Mouse (Mus musculus): Measurements from ENCODE around the gene Ptprr. TPM values are rescaled to one million over a fixed set of nuclear protein-coding genes. Genes with fewer than 3 reads are reported as not detected.

The Ptprr gene
- polyA plus RNA-seq, 1 experiment from 2014 or later, result 6.5 TPM

DNA sequence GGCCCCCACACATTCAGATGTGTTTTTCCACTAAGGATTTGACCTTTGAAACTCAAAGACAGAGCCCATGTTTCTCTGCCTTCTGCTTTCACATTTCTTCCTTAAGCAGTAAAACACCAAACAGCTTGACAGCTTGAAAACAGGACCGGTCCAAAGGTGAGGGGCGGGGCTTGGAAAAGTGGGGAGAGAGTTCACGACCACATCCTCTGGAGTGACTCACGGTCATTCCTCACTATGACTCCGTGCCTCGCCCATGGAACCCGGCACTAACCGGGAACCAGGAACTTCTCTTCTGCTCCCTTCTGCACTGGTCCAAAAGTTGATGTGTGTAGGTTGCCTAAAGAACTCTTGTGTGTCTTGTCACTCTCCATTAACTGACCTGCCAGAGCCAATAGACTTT lies 174.3 kb downstream of the Ptprr start:
- H3K36me3 ChIP-seq (ENCODE audit: control insufficient read depth, insufficient read depth, low read length), result no peaks in the 10 kb centered on the region
- no peaks in the 10 kb centered on the region for H3K9me3 ChIP-seq (ENCODE audit: control insufficient read depth, low read length)
- no peak overlapping the region for H3K4me3 ChIP-seq (ENCODE audit: low read depth, low read length)
- H3K4me1 ChIP-seq (ENCODE audit: control insufficient read depth, insufficient read depth, low read length), result 0 out of 2 replicates have a peak, but pooled peaks cover 3% of the 10 kb centered on the region
- H3K27ac ChIP-seq (replicated peaks; ENCODE audit: low read depth, low read length), result no peak overlapping the region
- no peak overlapping the region for H3K4me2 ChIP-seq (ENCODE audit: low read depth, low read length)
- ATAC-seq (ENCODE audit: low read depth) (no peak), DNase-seq (ENCODE audit: low spot score) (no peak)
- no peaks in the 10 kb centered on the region for H3K27me3 ChIP-seq (replicated peaks; ENCODE audit: control insufficient read depth, insufficient read depth, low read length)
- no peak overlapping the region for H3K9ac ChIP-seq (ENCODE audit: low read depth, low read length)
- 84% methylated on average over 8 of the region's 8 CpGs for WGBS

DNA sequence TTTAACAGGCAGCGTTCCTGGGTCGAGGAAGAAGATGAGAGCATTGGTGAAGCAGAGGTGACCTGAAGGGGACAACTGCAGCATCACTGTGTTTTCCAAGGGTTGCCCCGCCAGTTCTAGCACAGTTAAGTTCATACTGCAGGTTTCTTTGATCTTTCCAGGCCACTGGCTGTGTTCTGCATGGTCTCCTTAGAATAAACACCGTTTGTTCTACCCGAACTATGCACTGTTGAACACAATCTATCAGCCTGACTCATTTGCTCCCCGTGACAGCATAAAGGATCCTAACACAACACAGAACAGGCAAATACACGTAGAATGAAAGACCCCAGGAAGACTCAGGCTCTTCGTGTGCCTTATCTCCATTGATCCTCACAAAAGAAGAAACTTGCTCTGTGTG lies 176.4 kb downstream of the Ptprr start:
- no peaks in the 10 kb centered on the region for H3K27me3 ChIP-seq (replicated peaks; ENCODE audit: control insufficient read depth, insufficient read depth, low read length)
- no peak overlapping the region for H3K9ac ChIP-seq (ENCODE audit: low read depth, low read length)
- ATAC-seq (ENCODE audit: low read depth), result no peak
- no peak for DNase-seq (ENCODE audit: low spot score)
- no peaks in the 10 kb centered on the region for H3K9me3 ChIP-seq (ENCODE audit: control insufficient read depth, low read length)
- H3K4me1 ChIP-seq (ENCODE audit: control insufficient read depth, insufficient read depth, low read length), result 0 out of 2 replicates have a peak, but pooled peaks cover 3% of the 10 kb centered on the region
- H3K27ac ChIP-seq (replicated peaks; ENCODE audit: low read depth, low read length), result no peak overlapping the region
- 71% methylated on average over 8 of the region's 8 CpGs for WGBS
- no peak overlapping the region for H3K4me3 ChIP-seq (ENCODE audit: low read depth, low read length)
- H3K4me2 ChIP-seq (ENCODE audit: low read depth, low read length), result no peak overlapping the region
- no peaks in the 10 kb centered on the region for H3K36me3 ChIP-seq (ENCODE audit: control insufficient read depth, insufficient read depth, low read length)

DNA sequence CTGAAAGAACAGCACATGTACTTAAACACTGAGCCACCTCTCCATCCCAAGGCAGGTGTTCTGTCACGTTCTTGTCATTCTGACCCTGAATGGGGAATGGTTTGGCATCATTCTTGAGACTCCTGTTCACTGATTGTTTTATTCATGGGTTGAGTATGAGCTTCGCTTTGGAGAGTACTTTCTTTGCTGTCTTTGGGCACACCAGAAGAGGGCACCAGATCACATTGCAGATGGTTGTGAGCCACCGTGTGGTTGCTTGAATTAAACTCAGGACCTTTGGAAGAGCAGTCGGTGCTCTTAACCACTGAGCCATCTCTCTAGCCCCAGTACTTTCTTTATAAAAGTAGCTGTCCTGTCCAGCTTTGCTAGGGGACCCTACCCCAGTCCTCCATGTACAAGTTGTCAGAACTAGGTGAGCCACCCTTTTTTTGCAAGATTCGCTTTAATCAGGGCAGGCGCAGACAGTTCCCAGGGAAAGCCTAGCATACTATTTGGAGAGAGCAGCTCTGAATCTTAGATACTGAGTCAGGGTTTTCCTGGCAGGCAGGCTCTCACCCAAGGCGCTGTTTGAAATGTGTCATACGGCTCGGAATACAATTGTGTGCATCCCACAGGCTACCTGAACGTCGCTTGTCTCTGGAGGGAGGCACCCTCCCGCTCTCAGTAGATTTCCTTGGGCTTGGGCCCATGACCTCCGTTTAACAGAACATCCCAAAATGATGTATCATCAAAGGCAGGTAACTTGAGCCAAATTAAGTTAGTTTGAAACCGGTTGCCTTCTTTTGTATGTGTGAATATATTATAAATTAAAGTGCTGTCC lies 178.8 kb downstream of the Ptprr start:
- H3K27me3 ChIP-seq (replicated peaks; ENCODE audit: control insufficient read depth, insufficient read depth, low read length), result no peaks in the 10 kb centered on the region
- no peak overlapping the region for H3K27ac ChIP-seq (replicated peaks; ENCODE audit: low read depth, low read length)
- WGBS, result 20% methylated on average over 14 of the region's 14 CpGs
- H3K4me2 ChIP-seq (ENCODE audit: low read depth, low read length), result peak overlapping the region; percentile 39
- peak; percentile 38 for DNase-seq (ENCODE audit: low spot score)
- 0 out of 2 replicates have a peak, but pooled peaks cover 3% of the 10 kb centered on the region for H3K4me1 ChIP-seq (ENCODE audit: control insufficient read depth, insufficient read depth, low read length)
- H3K9ac ChIP-seq (ENCODE audit: low read depth, low read length), result no peak overlapping the region
- ATAC-seq (ENCODE audit: low read depth), result 0 out of 2 replicates have a peak, but pooled peaks have one; percentile 44
- no peaks in the 10 kb centered on the region for H3K9me3 ChIP-seq (ENCODE audit: control insufficient read depth, low read length)
- H3K4me3 ChIP-seq (ENCODE audit: low read depth, low read length), result no peak overlapping the region; the same call in 1 of the 2 replicates
- no peaks in the 10 kb centered on the region for H3K36me3 ChIP-seq (ENCODE audit: control insufficient read depth, insufficient read depth, low read length)

DNA sequence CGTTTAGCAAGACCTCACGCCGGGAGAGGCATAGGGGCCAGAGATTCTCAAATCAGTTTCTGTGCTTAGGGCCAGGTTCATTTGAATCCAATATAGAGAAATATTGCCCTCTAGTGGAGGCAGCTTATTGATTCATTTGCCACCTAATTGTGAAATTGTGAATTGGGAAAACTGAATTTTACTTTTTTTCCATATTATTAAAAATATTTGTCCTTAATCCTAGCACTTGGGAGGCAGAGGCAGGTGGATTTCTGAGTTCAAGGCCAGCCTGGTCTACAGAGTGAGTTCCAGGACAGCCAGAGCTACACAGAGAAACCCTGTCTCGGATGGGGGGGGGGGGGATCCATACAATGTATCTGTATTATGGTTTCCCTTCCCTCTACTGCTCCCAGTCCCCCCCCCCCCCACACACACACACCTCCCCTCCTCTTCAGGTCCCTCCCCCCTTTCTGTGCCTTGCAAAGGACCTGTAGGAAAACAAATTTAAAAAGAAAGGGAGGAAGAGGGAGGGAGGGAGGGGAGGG lies 179.5 kb downstream of the Ptprr start:
- ATAC-seq (ENCODE audit: low read depth), result no peak
- no peak overlapping the region for H3K27ac ChIP-seq (replicated peaks; ENCODE audit: low read depth, low read length)
- H3K9ac ChIP-seq (ENCODE audit: low read depth, low read length), result no peak overlapping the region
- H3K36me3 ChIP-seq (ENCODE audit: control insufficient read depth, insufficient read depth, low read length), result no peaks in the 10 kb centered on the region
- no peaks in the 10 kb centered on the region for H3K27me3 ChIP-seq (replicated peaks; ENCODE audit: control insufficient read depth, insufficient read depth, low read length)
- WGBS, result 12% methylated on average over 4 of the region's 4 CpGs
- peak overlapping the region; percentile 39 for H3K4me2 ChIP-seq (ENCODE audit: low read depth, low read length)
- H3K4me3 ChIP-seq (ENCODE audit: low read depth, low read length), result no peak overlapping the region
- peak; percentile 88 for DNase-seq (ENCODE audit: low spot score)
- H3K4me1 ChIP-seq (ENCODE audit: control insufficient read depth, insufficient read depth, low read length), result 0 out of 2 replicates have a peak, but pooled peaks cover 3% of the 10 kb centered on the region
- no peaks in the 10 kb centered on the region for H3K9me3 ChIP-seq (ENCODE audit: control insufficient read depth, low read length)

DNA sequence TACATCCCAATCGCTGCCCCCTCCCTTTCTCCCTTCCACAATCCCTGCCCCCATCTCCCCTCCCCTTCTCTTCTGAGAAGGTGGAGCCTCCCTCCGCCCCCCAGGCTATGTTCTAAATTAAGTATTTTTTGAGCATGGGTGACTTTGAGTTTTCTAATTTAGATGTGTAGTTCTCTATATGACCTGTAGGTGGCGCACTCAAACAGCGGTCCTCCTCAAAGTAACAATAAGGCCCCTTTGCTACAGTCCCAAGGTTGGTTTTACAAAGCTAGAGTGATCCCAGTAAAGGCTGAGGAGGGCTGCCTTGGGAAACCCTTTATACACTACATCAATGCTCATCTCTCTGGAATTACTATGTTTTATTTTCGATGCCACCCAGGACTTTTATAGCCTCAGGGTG lies 181.0 kb downstream of the Ptprr start:
- no peak for ATAC-seq (ENCODE audit: low read depth)
- Histone ChIP-seq H3K4me3 (ENCODE audit: low read depth, low read length) (no peak overlapping the region), H3K27ac (replicated peaks; ENCODE audit: low read depth, low read length) (no peak overlapping the region), H3K27me3 (replicated peaks; ENCODE audit: control insufficient read depth, insufficient read depth, low read length) (no peaks in the 10 kb centered on the region), H3K4me2 (ENCODE audit: low read depth, low read length) (no peak overlapping the region), H3K9me3 (ENCODE audit: control insufficient read depth, low read length) (no peaks in the 10 kb centered on the region), H3K4me1 (ENCODE audit: control insufficient read depth, insufficient read depth, low read length) (0 out of 2 replicates have a peak, but pooled peaks cover 3% of the 10 kb centered on the region), H3K9ac (ENCODE audit: low read depth, low read length) (no peak overlapping the region), H3K36me3 (ENCODE audit: control insufficient read depth, insufficient read depth, low read length) (no peaks in the 10 kb centered on the region)
- peak; percentile 25 for DNase-seq (ENCODE audit: low spot score)
- 26% methylated on average over 5 of the region's 5 CpGs for WGBS

DNA sequence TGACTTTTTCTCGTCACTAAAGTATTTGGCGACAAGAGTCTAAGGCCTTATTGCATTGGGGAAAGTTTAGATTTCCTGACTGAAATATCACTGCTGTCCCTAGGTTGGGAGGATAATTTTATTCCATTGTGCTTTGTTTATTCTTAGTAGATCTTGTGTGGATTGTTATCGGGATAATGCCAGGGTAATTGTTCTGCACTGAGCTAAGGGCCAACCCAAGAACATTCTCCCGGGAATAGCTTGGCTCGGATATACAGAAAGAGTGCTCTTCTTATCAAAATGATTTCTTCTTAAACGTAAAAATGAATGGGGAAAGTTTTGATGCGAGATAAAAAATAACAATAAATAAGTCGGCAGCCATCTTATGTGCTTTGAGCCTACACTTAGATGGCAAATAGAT lies 183.5 kb downstream of the Ptprr start:
- H3K27ac ChIP-seq (replicated peaks; ENCODE audit: low read depth, low read length), result no peak overlapping the region
- 84% methylated on average over 8 of the region's 8 CpGs for WGBS
- H3K4me3 ChIP-seq (ENCODE audit: low read depth, low read length), result no peak overlapping the region
- H3K27me3 ChIP-seq (replicated peaks; ENCODE audit: control insufficient read depth, insufficient read depth, low read length), result no peaks in the 10 kb centered on the region
- no peak overlapping the region for H3K4me2 ChIP-seq (ENCODE audit: low read depth, low read length)
- ATAC-seq (ENCODE audit: low read depth) (no peak), DNase-seq (ENCODE audit: low spot score) (no peak)
- no peaks in the 10 kb centered on the region for H3K36me3 ChIP-seq (ENCODE audit: control insufficient read depth, insufficient read depth, low read length)
- no peaks in the 10 kb centered on the region for H3K9me3 ChIP-seq (ENCODE audit: control insufficient read depth, low read length)
- H3K4me1 ChIP-seq (ENCODE audit: control insufficient read depth, insufficient read depth, low read length), result 0 out of 2 replicates have a peak, but pooled peaks cover 3% of the 10 kb centered on the region
- no peak overlapping the region for H3K9ac ChIP-seq (ENCODE audit: low read depth, low read length)

DNA sequence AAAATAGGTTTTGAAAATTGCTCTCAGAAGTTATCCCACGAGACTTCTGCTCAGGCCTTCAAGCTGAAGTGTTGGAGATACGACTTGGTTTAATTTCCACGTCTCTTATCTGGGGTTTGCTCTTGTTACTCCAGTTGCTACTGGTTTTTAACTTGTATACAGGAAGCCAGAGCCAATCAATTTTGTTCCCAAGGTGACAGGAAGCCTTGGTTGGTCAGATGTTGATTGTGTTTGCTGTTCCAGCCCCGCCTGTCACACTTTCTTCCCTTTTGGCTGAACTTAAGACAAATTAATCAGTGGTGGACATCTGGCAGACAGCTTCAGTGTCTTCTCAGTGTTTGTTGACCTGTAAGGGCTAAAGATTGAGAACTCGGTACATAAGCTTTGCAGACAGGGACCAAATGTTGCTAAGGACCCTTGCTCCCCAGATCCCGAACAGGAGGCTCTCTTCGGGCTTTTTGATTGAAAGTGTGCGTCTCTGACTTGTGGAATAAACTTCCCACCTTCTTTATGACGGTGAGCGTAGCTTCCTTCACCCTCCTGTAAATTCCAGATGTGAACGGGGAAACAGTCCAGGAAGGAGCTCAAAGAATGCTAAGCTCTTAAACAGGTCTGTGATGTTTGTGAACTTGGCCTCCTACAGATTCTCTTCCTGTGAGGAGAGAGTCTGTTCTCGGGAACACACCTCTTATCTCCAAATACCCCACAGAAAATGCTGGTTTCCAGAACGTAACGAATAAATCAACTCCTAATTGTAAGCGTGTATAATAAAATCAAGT lies 187.8 kb downstream of the Ptprr start:
- ATAC-seq (ENCODE audit: low read depth) (no peak), DNase-seq (ENCODE audit: low spot score) (peak; percentile 12)
- no peak overlapping the region for H3K4me2 ChIP-seq (ENCODE audit: low read depth, low read length)
- WGBS, result 55% methylated on average over 15 of the region's 15 CpGs
- H3K4me1 ChIP-seq (ENCODE audit: control insufficient read depth, insufficient read depth, low read length), result no peaks in the 10 kb centered on the region
- H3K27ac ChIP-seq (replicated peaks; ENCODE audit: low read depth, low read length), result no peak overlapping the region
- H3K9me3 ChIP-seq (ENCODE audit: control insufficient read depth, low read length), result no peaks in the 10 kb centered on the region
- H3K27me3 ChIP-seq (replicated peaks; ENCODE audit: control insufficient read depth, insufficient read depth, low read length), result no peaks in the 10 kb centered on the region
- no peak overlapping the region for H3K9ac ChIP-seq (ENCODE audit: low read depth, low read length)
- no peaks in the 10 kb centered on the region for H3K36me3 ChIP-seq (ENCODE audit: control insufficient read depth, insufficient read depth, low read length)
- H3K4me3 ChIP-seq (ENCODE audit: low read depth, low read length), result no peak overlapping the region

DNA sequence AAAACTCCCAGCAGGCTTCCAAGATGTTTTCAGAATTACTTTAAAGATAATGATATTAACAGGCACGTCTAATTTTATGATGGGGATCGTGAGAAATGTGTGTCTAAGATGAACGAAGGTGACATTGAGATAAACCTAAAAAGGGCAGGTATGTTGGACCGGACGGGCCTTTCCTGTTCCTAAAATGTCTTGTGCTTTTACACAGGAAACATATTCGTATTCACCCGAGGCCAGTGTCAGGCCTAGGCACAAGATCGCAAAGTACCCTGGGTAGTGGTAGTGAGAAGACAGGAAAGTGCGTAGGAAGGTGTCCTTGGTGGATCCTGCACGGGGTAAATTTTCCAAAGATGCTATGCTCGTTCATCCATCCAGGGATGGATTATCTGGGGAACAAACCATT lies 188.4 kb downstream of the Ptprr start:
- H3K27ac ChIP-seq (replicated peaks; ENCODE audit: low read depth, low read length), result no peak overlapping the region

More for the DNA sequence above, 188.4 kb downstream of the Ptprr start:
- H3K27me3 ChIP-seq (replicated peaks; ENCODE audit: control insufficient read depth, insufficient read depth, low read length), result no peaks in the 10 kb centered on the region
- H3K4me3 ChIP-seq (ENCODE audit: low read depth, low read length), result no peak overlapping the region
- no peak for DNase-seq (ENCODE audit: low spot score)
- no peaks in the 10 kb centered on the region for H3K4me1 ChIP-seq (ENCODE audit: control insufficient read depth, insufficient read depth, low read length)
- H3K9me3 ChIP-seq (ENCODE audit: control insufficient read depth, low read length), result no peaks in the 10 kb centered on the region
- H3K9ac ChIP-seq (ENCODE audit: low read depth, low read length), result no peak overlapping the region
- H3K4me2 ChIP-seq (ENCODE audit: low read depth, low read length), result no peak overlapping the region
- WGBS, result 76% methylated on average over 11 of the region's 11 CpGs
- no peaks in the 10 kb centered on the region for H3K36me3 ChIP-seq (ENCODE audit: control insufficient read depth, insufficient read depth, low read length)
- no peak for ATAC-seq (ENCODE audit: low read depth)

Data from embryonic facial prominence, embryonic 14.5 days (tissue).